Mouse (Mus musculus) spleen, adult 18-20 months (tissue): ENCODE measurements around the gene Barx2.
"Not testable (repeated sequence)": the region's sequence is repeated elsewhere in the genome, so short reads cannot be mapped to it uniquely, and the experiment has no call there.

Source experiments
- DNase-seq, 2 experiments: peaks; one replicate each; pipeline ENCODE4 v3.0.0; 2022; ENCODE audit warnings: mixed read lengths in 2 of 2

Barx2 gene

GRCm38 (mm10) chr9:31912921-31913738 lies at the start of gene Barx2:
TSS of gene Barx2 (minus strand) at chr9:31913462.
- DNase-seq: no peak

GRCm38 (mm10) chr9:31962265-31962664 lies 49.0 kb upstream of the Barx2 start:
- DNase-seq: no peak

GRCm38 (mm10) chr9:31960488-31960887 lies 47.2 kb upstream of the Barx2 start:
- DNase-seq: no peak

GRCm38 (mm10) chr9:31958120-31958519 lies 44.9 kb upstream of the Barx2 start:
- no peak for DNase-seq

- DNase-seq: no peak
Observed at GRCm38 (mm10) chr9:31950506-31950905, 37.2 kb upstream of the Barx2 start.

- no peak for DNase-seq
Observed at GRCm38 (mm10) chr9:31949031-31949430, 35.8 kb upstream of the Barx2 start.

GRCm38 (mm10) chr9:31947051-31947450 lies 33.8 kb upstream of the Barx2 start:
- DNase-seq: no peak

GRCm38 (mm10) chr9:31942334-31942733 lies 29.1 kb upstream of the Barx2 start:
- no peak for DNase-seq

- DNase-seq: not testable (repeated sequence)
Observed at GRCm38 (mm10) chr9:31936486-31936885, 23.2 kb upstream of the Barx2 start.

- no peak for DNase-seq
Observed at GRCm38 (mm10) chr9:31931691-31932090, 18.4 kb upstream of the Barx2 start.

- no peak for DNase-seq
Observed at GRCm38 (mm10) chr9:31931255-31931654, 18.0 kb upstream of the Barx2 start.

GRCm38 (mm10) chr9:31926766-31927165 lies 13.5 kb upstream of the Barx2 start:
- no peak for DNase-seq

GRCm38 (mm10) chr9:31925830-31926624 lies 12.8 kb upstream of the Barx2 start:
- peak; percentile 33 to 68 for DNase-seq

- DNase-seq: no peak
Observed at GRCm38 (mm10) chr9:31923529-31923928, 10.3 kb upstream of the Barx2 start.

- no peak for DNase-seq
Observed at GRCm38 (mm10) chr9:31919802-31920201, 6.5 kb upstream of the Barx2 start.

- no peak for DNase-seq
Observed at GRCm38 (mm10) chr9:31916421-31916820, 3.2 kb upstream of the Barx2 start.

GRCm38 (mm10) chr9:31914871-31915270 lies 1.6 kb upstream of the Barx2 start:
- DNase-seq: no peak

- DNase-seq: no peak
Observed at GRCm38 (mm10) chr9:31913739-31914591, 703 bp upstream of the Barx2 start.

GRCm38 (mm10) chr9:31912553-31912920 lies 725 bp downstream of the Barx2 start:
- DNase-seq: no peak

- no peak for DNase-seq
Observed at GRCm38 (mm10) chr9:31910221-31910620, 3.0 kb downstream of the Barx2 start.

GRCm38 (mm10) chr9:31901781-31902180 lies 11.5 kb downstream of the Barx2 start:
- no peak for DNase-seq

- DNase-seq: no peak
Observed at GRCm38 (mm10) chr9:31894775-31895320, 18.4 kb downstream of the Barx2 start.

- DNase-seq: no peak
Observed at GRCm38 (mm10) chr9:31888333-31888732, 24.9 kb downstream of the Barx2 start.
